Mouse (Mus musculus) cerebellum, adult (tissue): ENCODE data around the gene Mitf.

Experiments used
- ATAC-seq: cut with Nextera tagmentation; 2 replicates; pipeline ENCODE4 v1.9.2; 2017; ENCODE audit warnings: mild to moderate bottlenecking, moderate library complexity, mixed read lengths; ENCODE audit not compliant: insufficient number of reproducible peaks, low FRiP score, low TSS enrichment

Mitf gene

GRCm38 (mm10) chr6:97929466-97929865 is 122.6 kb downstream of the Mitf start:
- ATAC-seq: no peak; the same call in 1 of the 2 replicates

- ATAC-seq: no peak
Measured at GRCm38 (mm10) chr6:97937139-97937538, 130.3 kb downstream of the Mitf start.

DNA sequence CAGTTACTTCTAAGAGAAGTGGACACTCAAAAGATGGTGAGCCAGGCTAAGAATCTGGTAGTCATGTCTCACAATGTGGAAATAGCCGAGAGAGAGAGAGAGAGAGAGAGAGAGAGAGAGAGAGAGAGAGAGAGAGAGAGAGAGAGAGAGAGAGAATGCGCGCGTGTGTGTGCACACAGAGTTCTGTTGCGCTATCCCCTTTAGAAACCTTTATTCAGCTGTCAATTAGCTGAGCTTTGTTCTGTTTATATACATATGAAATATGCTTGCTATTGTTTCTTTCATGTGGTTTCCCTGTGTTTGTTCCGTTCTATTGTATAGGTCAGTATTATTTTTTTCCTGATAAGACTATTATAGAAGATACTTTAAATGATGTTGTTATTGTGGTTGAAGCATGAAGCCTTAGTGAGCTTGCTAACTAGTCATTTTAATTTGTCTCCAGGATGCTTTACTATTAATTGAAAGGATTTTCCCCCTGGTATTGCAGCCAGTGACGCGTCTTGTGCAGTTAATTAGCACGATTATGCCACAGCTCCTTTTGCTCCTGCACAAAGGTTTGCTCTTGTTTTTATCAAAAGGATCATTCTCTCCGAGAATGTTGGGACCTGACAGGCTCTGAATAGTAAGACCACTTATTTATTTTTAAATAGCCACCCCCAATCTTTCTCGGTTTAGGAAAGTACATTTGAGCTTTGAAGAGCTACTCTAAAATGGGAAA is 131.2 kb downstream of the Mitf start:
- no peak for ATAC-seq

DNA sequence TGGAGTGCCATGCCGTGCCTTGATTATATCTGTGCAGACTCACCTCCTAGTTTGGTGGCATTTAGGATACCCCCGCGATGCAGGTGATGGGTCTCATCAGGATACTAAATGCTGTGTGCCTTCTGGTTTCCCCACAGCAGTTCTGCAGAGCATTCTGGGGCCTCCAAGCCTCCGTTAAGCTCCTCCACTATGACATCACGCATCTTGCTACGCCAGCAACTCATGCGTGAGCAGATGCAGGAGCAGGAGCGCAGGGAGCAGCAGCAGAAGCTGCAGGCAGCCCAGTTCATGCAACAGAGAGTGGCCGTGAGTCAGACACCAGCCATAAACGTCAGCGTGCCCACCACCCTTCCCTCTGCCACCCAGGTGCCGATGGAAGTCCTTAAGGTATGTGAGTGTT is 134.1 kb downstream of the Mitf start:
- ATAC-seq: no peak

DNA sequence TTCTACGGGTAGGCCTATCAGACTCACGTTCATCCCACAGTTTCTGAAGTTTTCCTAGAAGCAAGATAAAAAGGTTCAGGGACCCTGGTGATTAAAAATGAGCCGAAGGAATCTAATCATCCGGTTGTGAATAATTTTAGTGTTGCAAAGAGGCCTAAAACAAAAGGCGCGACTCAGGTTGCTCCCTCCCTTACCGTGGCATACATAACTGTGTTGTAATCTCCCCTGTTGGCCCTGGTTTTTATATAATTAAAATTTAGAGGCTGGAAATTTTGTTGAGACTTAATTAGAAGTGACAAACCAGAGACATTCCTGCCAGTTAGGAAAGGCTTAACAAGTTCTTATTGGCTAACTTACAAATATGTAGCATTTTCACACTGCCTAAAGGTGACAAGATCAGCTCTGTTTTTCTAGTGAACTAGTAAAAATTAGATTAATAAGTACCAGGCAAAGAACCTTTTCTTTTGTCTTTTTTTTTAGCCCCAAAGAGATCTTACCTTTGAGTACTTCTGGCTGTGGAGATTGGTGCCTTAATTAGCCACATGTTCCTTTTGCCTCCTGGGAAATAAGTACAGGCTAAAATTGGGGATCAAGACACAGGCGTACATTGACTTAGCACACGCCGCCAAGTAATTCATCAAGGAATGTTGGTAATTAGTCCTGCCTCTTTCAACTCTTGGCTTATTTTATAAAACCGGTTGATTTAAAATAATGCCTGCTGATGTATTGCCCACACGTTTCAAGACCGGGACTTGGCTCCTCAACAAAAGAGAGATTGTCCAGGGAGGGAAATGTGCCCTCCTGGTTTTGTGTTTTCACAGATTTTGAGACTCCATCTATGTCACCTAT is 143.4 kb downstream of the Mitf start:
- no peak for ATAC-seq

- no peak for ATAC-seq
Measured at GRCm38 (mm10) chr6:97950882-97951245, 144.0 kb downstream of the Mitf start.

DNA sequence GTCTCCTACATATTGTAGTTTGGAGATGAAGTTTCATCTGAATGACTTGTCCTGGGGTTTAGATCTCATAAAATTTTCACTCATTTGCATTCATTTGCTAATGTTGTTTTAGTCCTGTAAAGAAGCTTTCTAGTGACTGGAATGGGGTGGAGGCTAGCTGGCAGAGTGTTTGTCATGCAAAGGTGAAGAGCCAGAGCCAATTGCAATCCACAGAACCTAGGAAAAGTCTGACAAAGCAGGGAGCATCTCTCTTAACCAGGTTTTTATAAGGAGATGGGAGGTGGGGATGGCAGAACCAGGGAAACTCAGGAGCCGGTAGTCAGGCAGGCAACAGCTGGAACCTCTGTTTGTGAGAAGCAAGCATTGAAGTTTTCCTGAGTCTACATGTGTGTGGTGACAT is 144.9 kb downstream of the Mitf start:
- ATAC-seq: no peak

- no peak for ATAC-seq
Measured at GRCm38 (mm10) chr6:97952845-97953244, 146.0 kb downstream of the Mitf start.

DNA sequence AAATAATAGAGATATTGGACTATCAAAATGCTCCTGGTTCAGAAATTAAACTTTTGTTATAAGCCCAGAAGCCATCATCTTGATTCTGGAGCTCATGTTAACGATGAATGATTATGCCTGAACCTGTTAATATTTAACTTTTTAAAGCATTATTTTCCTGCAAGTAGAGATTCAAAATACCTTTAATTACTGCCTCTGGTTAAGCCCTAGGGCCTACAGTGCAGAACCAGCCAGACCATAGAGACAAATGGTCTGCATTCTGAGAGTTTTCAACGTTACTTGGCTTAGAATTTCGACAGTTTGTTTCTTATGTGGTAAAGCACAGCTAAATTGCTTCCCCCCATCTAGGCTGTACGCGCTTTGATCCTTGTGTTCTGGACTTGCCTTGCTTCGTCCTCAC is 149.3 kb downstream of the Mitf start:
- no peak for ATAC-seq

- ATAC-seq: no peak
Measured at GRCm38 (mm10) chr6:97956636-97957035, 149.8 kb downstream of the Mitf start.

DNA sequence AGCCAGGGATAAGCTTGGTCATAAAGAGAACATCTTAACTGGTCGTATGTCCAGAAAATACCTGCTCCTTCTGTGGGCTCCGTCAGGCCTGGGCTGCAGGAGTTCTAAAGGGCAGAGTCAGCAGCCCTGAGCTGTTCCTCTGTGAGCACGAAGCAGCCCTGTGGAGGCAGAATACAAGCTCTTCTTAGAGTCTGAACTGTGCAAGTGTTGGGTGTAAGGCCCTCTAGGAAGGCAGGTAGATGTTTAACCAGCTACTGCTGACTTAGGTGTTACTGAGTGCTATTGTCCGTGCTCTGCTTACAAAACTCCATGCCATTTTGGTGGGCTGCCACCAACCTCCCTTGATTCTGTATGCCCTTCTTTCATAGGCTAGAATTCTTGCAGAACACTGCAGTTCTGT is 151.4 kb downstream of the Mitf start:
- ATAC-seq: no peak

DNA sequence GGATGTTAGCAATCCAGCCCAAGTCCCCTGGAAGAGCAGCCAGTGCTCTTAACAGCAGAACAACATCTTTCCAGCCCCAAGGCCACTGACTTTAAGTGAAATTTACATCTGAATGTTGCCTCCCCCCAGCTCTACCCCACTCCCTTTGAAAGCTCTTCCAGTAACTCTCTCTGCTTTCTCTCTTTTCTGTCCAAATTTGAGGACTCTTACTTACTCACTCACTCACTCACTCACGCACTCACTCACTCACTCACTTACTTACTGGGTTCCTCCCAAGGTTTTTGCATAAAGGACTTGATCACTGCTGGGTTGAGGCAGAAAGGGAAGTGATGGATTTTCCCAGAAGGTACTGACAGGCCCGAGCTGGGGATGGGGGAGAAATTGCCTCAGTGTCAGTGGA is 154.9 kb downstream of the Mitf start:
- no peak for ATAC-seq

DNA sequence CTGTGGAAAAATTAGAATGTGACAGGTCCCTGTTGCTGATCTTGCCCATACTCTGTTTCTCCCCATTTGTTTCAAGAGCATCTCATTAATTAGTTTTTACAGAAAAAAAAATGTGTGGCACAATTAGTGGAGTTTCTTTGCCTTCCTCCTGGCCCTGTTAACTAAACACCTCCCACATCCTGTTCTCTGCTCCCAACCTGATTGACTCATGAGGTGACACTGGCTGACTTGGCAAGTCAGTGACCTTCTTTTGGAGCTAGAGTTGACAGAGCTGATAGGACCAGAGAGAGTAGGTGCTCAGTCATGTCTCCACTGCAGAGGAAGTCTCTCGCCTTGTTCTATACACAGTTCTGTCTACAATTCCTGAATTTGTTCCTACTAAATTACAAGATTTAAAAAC is 155.5 kb downstream of the Mitf start:
- ATAC-seq: no peak

GRCm38 (mm10) chr6:97964750-97965149 is 157.9 kb downstream of the Mitf start:
- no peak for ATAC-seq

DNA sequence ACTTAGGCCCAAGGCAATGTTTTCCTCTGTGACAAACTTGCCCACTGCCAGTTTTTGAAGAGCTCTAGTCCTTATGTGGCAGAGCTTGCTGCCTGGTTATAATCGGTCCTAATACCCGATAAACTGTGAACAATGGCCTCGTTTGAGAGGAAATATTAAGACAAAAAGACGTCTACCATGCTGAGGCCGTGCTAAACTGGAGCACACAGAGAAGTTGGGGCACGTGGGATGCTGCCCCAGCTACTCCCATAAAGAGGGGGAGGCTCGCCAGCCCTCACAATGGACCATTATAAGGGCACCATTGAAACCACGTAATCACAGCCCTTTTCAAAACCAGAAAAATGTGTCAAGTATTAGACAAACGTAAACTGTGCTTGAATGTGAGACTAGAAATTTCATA is 174.8 kb downstream of the Mitf start:
- ATAC-seq: no peak

- no peak for ATAC-seq
Measured at GRCm38 (mm10) chr6:97985658-97986057, 178.8 kb downstream of the Mitf start.

- ATAC-seq: no peak
Measured at GRCm38 (mm10) chr6:97986417-97986816, 179.6 kb downstream of the Mitf start.

GRCm38 (mm10) chr6:97993507-97993906 is 186.7 kb downstream of the Mitf start:
- no peak for ATAC-seq

- no peak for ATAC-seq
Measured at GRCm38 (mm10) chr6:97995606-97996307, 188.9 kb downstream of the Mitf start.

GRCm38 (mm10) chr6:98001551-98001950 is 194.7 kb downstream of the Mitf start:
- ATAC-seq: no peak

GRCm38 (mm10) chr6:98003114-98003513 is 196.3 kb downstream of the Mitf start:
- peak; percentile 57; the same call in 1 of the 2 replicates for ATAC-seq
